Mouse (Mus musculus): Measurements from ENCODE around the gene Thap8. TPM values are rescaled to one million over a fixed set of nuclear protein-coding genes. Genes with fewer than 3 reads are reported as not detected.
A peak's percentile ranks its signal among the peaks of the same experiment; 100 is the strongest.
"Not testable (repeated sequence)": the region's sequence is repeated elsewhere in the genome, so short reads cannot be mapped to it uniquely, and the experiment has no call there.

Gene Thap8
- polyA plus RNA-seq (2015; fragmentation: Nextera tagmentation; extraction: Ambion mirVana) = 0.28 and 0.48 TPM in 2 replicates

- peak within 1 kb of the TSS; percentile 55 for H3K9ac ChIP-seq
- under 1% methylated on average over 49 of the region's 49 CpGs for WGBS
- H3K27ac ChIP-seq = peak within 1 kb of the TSS; percentile 97
- H3K9me3 ChIP-seq = no peaks in the 10 kb centered on the region
- H3K4me1 ChIP-seq = peaks cover 13% of the 10 kb centered on the region
- peak within 1 kb of the TSS; percentile 82 for H3K4me2 ChIP-seq (replicated peaks)
- no peaks in the 10 kb centered on the region for H3K36me3 ChIP-seq
- H3K27me3 ChIP-seq = no peaks in the 10 kb centered on the region
- peak within 1 kb of the TSS; percentile 65 for H3K4me3 ChIP-seq
- peak; percentile 95 for ATAC-seq (ENCODE audit: low FRiP score, low read depth)
Observed at GRCm38 (mm10) chr7:30279951-30280669, at the start of gene Thap8, which contains the start of gene Wdr62. Thap8 (plus strand) TSS chr7:30280094. Wdr62 (minus strand) TSS chr7:30280419.

GRCm38 (mm10) chr7:30231328-30231668, 48.6 kb upstream of the Thap8 start:
- peak overlapping the region; percentile 72 for H3K9ac ChIP-seq
- peak overlapping the region; percentile 78 for H3K4me2 ChIP-seq (replicated peaks)
- no peaks in the 10 kb centered on the region for H3K27me3 ChIP-seq
- ATAC-seq (ENCODE audit: low FRiP score, low read depth) = peak; percentile 37; the same call in 1 of the 2 replicates
- H3K36me3 ChIP-seq = peaks cover 56% of the 10 kb centered on the region
- WGBS = under 1% methylated on average over 16 of the region's 16 CpGs
- peak overlapping the region; percentile 44; the same call in 1 of the 2 replicates for H3K27ac ChIP-seq
- peaks cover 18% of the 10 kb centered on the region for H3K4me1 ChIP-seq
- peak overlapping the region; percentile 80 for H3K4me3 ChIP-seq
- H3K9me3 ChIP-seq = no peaks in the 10 kb centered on the region

- Histone ChIP-seq H3K36me3 (peaks cover 50% of the 10 kb centered on the region), H3K9me3 (no peaks in the 10 kb centered on the region), H3K4me3 (peak within 1 kb of the TSS; percentile 80), H3K27ac (peak within 1 kb of the TSS; percentile 92), H3K27me3 (no peaks in the 10 kb centered on the region), H3K4me2 (replicated peaks) (peak within 1 kb of the TSS; percentile 83), H3K4me1 (peaks cover 18% of the 10 kb centered on the region), H3K9ac (peak within 1 kb of the TSS; percentile 83)
- WGBS = under 1% methylated on average over 67 of the region's 67 CpGs
- peak; percentile 94 for ATAC-seq (ENCODE audit: low FRiP score, low read depth)
Observed at GRCm38 (mm10) chr7:30231669-30232454, 48.0 kb upstream of the Thap8 start, which contains the start of the genes Polr2i and Tbcb. Polr2i (plus strand) TSS chr7:30231948. Tbcb (minus strand) TSS chr7:30232272.

GRCm38 (mm10) chr7:30232631-30233148, 47.2 kb upstream of the Thap8 start:
- H3K4me3 ChIP-seq = peak overlapping the region; percentile 80
- ATAC-seq (ENCODE audit: low FRiP score, low read depth) = no peak
- 2% methylated on average over 24 of the region's 24 CpGs for WGBS
- H3K4me1 ChIP-seq = peaks cover 18% of the 10 kb centered on the region
- H3K27me3 ChIP-seq = no peaks in the 10 kb centered on the region
- peak overlapping the region; percentile 92 for H3K27ac ChIP-seq
- peaks cover 42% of the 10 kb centered on the region for H3K36me3 ChIP-seq
- no peaks in the 10 kb centered on the region for H3K9me3 ChIP-seq
- H3K9ac ChIP-seq = peak overlapping the region; percentile 83
- peak overlapping the region; percentile 83 for H3K4me2 ChIP-seq (replicated peaks)

- peaks cover 18% of the 10 kb centered on the region for H3K4me1 ChIP-seq
- H3K27me3 ChIP-seq = no peaks in the 10 kb centered on the region
- peak overlapping the region; percentile 80 for H3K4me3 ChIP-seq
- H3K9me3 ChIP-seq = no peaks in the 10 kb centered on the region
- 89% methylated on average over 20 of the region's 20 CpGs for WGBS
- peaks cover 35% of the 10 kb centered on the region for H3K36me3 ChIP-seq
- H3K27ac ChIP-seq = no peak overlapping the region
- ATAC-seq (ENCODE audit: low FRiP score, low read depth) = no peak
- H3K4me2 ChIP-seq (replicated peaks) = peak overlapping the region; percentile 83
- no peak overlapping the region for H3K9ac ChIP-seq
Observed at GRCm38 (mm10) chr7:30233387-30233786, 46.5 kb upstream of the Thap8 start.

GRCm38 (mm10) chr7:30234276-30234858, 45.5 kb upstream of the Thap8 start:
- no peaks in the 10 kb centered on the region for H3K9me3 ChIP-seq
- ATAC-seq (ENCODE audit: low FRiP score, low read depth) = no peak
- no peak overlapping the region for H3K4me2 ChIP-seq (replicated peaks)
- H3K9ac ChIP-seq = no peak overlapping the region
- peaks cover 30% of the 10 kb centered on the region for H3K36me3 ChIP-seq
- H3K4me1 ChIP-seq = peaks cover 18% of the 10 kb centered on the region
- WGBS = 91% methylated on average over 15 of the region's 15 CpGs
- H3K27me3 ChIP-seq = no peaks in the 10 kb centered on the region
- no peak overlapping the region for H3K4me3 ChIP-seq
- no peak overlapping the region for H3K27ac ChIP-seq

GRCm38 (mm10) chr7:30235091-30235490, 44.8 kb upstream of the Thap8 start:
- Histone ChIP-seq H3K27ac (no peak overlapping the region), H3K9me3 (no peaks in the 10 kb centered on the region), H3K4me1 (peaks cover 18% of the 10 kb centered on the region), H3K4me3 (no peak overlapping the region), H3K9ac (no peak overlapping the region), H3K4me2 (replicated peaks) (no peak overlapping the region), H3K36me3 (peaks cover 31% of the 10 kb centered on the region), H3K27me3 (no peaks in the 10 kb centered on the region)
- ATAC-seq (ENCODE audit: low FRiP score, low read depth) = no peak
- WGBS = 92% methylated on average over 8 of the region's 8 CpGs

- no peak for ATAC-seq (ENCODE audit: low FRiP score, low read depth)
- Histone ChIP-seq H3K4me1 (peaks cover 16% of the 10 kb centered on the region), H3K36me3 (peaks cover 36% of the 10 kb centered on the region), H3K4me2 (replicated peaks) (no peak within 1 kb of the TSS), H3K27ac (no peak within 1 kb of the TSS), H3K9ac (no peak within 1 kb of the TSS), H3K27me3 (no peaks in the 10 kb centered on the region), H3K9me3 (no peaks in the 10 kb centered on the region), H3K4me3 (no peak within 1 kb of the TSS)
- 71% methylated on average over 4 of the region's 4 CpGs for WGBS
Observed at GRCm38 (mm10) chr7:30235625-30236024, 44.3 kb upstream of the Thap8 start, which contains the start of gene Ovol3. Ovol3 (minus strand) TSS chr7:30235725.

- not testable (repeated sequence) for H3K9ac ChIP-seq; H3K4me3 ChIP-seq; H3K27ac ChIP-seq; H3K9me3 ChIP-seq; H3K27me3 ChIP-seq; ATAC-seq (ENCODE audit: low FRiP score, low read depth); H3K4me2 ChIP-seq (replicated peaks)
- peaks cover 50% of the 10 kb centered on the region for H3K36me3 ChIP-seq
- 85% methylated on average over 3 of the region's 3 CpGs for WGBS
- H3K4me1 ChIP-seq = peaks cover 10% of the 10 kb centered on the region
Observed at GRCm38 (mm10) chr7:30237374-30237773, 42.5 kb upstream of the Thap8 start.

- Histone ChIP-seq H3K9ac (no peak overlapping the region), H3K36me3 (peaks cover 27% of the 10 kb centered on the region), H3K4me3 (no peak overlapping the region), H3K4me1 (no peaks in the 10 kb centered on the region), H3K9me3 (no peaks in the 10 kb centered on the region), H3K27ac (no peak overlapping the region), H3K27me3 (no peaks in the 10 kb centered on the region), H3K4me2 (replicated peaks) (no peak overlapping the region)
- WGBS = 79% methylated on average over 12 of the region's 12 CpGs
- ATAC-seq (ENCODE audit: low FRiP score, low read depth) = no peak
Observed at GRCm38 (mm10) chr7:30251956-30252954, 27.6 kb upstream of the Thap8 start.

- no peaks in the 10 kb centered on the region for H3K9me3 ChIP-seq
- H3K27me3 ChIP-seq = no peaks in the 10 kb centered on the region
- no peak overlapping the region for H3K4me2 ChIP-seq (replicated peaks)
- H3K36me3 ChIP-seq = peaks cover 41% of the 10 kb centered on the region
- no peak overlapping the region for H3K4me3 ChIP-seq
- ATAC-seq (ENCODE audit: low FRiP score, low read depth) = no peak
- H3K9ac ChIP-seq = no peak overlapping the region
- WGBS = 84% methylated on average over 2 of the region's 2 CpGs
- H3K27ac ChIP-seq = no peak overlapping the region
- no peaks in the 10 kb centered on the region for H3K4me1 ChIP-seq
Observed at GRCm38 (mm10) chr7:30265041-30265440, 14.9 kb upstream of the Thap8 start.
